Mouse (Mus musculus) heart, embryonic 11.5 days (tissue): ENCODE results near the gene Kirrel3. TPM values are rescaled to one million over a fixed set of nuclear protein-coding genes. Genes with fewer than 3 reads are reported as not detected.

ENCODE experiments used
- ATAC-seq: fragments of 200-750 bp; cut with Nextera tagmentation; replicated peaks from 2 replicates; pipeline ENCODE4 v1.8.0; 2017; ENCODE audit warnings: moderate library complexity; ENCODE audit not compliant: insufficient number of reproducible peaks, low FRiP score, low TSS enrichment
- H3K27ac ChIP-seq: fragments of 300-500 bp; sonication (generic); 2 replicates; pipeline ENCODE4 v1.5.1; 2014; ENCODE audit warnings: mild to moderate bottlenecking, low read depth, low read length
- H3K27me3 ChIP-seq: fragments of 300-500 bp; sonication (generic); 2 replicates; pipeline ENCODE4 v1.6.1; 2014; ENCODE audit warnings: mild to moderate bottlenecking, low read length, mixed read lengths; ENCODE audit not compliant: control insufficient read depth, insufficient read depth
- H3K36me3 ChIP-seq: fragments of 300-500 bp; sonication (generic); 2 replicates; pipeline ENCODE4 v1.6.1; 2014; ENCODE audit warnings: mild to moderate bottlenecking, low read length, moderate library complexity, mixed read lengths; ENCODE audit not compliant: control insufficient read depth, insufficient read depth
- H3K4me1 ChIP-seq: fragments of 300-500 bp; sonication (generic); 2 replicates; pipeline ENCODE4 v1.6.1; 2014; ENCODE audit warnings: low read length; ENCODE audit not compliant: control insufficient read depth, insufficient read depth
- H3K4me2 ChIP-seq: fragments of 300-500 bp; sonication (generic); 2 replicates; pipeline ENCODE4 v1.6.1; 2014; ENCODE audit warnings: mild to moderate bottlenecking, moderate library complexity
- H3K4me3 ChIP-seq: fragments of 300-500 bp; sonication (generic); 2 replicates; pipeline ENCODE4 v1.5.1; 2014; ENCODE audit warnings: low read depth, low read length
- H3K9ac ChIP-seq: fragments of 300-500 bp; sonication (generic); 2 replicates; pipeline ENCODE4 v1.6.1; 2014; ENCODE audit warnings: mild to moderate bottlenecking, low read depth, low read length, moderate library complexity
- H3K9me3 ChIP-seq: fragments of 300-500 bp; sonication (generic); replicated peaks from 2 replicates; pipeline ENCODE4 v1.6.1; 2016; ENCODE audit warnings: low read length; ENCODE audit not compliant: control insufficient read depth
- WGBS: fragments of 180-500 bp; shearing (Covaris S2); extraction: QIAGEN DNeasy Blood & Tissue Kit; methylation state at CpG from one replicate; pipeline ENCODE4 v1.1.7; 2014; ENCODE audit not compliant: insufficient replicate concordance; 5-methylcytosine and 5-hydroxymethylcytosine counted together
- polyA plus RNA-seq: library from polyadenylated mRNA; unstranded; fragments of >200 nt; fragmentation: Nextera tagmentation; extraction: Ambion mirVana; gene quantifications from 2 replicates; pipeline ENCODE4 v1.2.1, GENCODE M21; 2014

The Kirrel3 gene
- polyA plus RNA-seq, 1 experiment from 2014 or later: 1.0 TPM

- H3K36me3 ChIP-seq: peaks cover 5% of the 10 kb centered on the region; the same call in 1 of the 2 replicates
- 80% methylated on average over 6 of the region's 6 CpGs for WGBS
- H3K4me3 ChIP-seq: no peak overlapping the region
- peaks cover 8% of the 10 kb centered on the region for H3K27me3 ChIP-seq
- no peak overlapping the region for H3K4me2 ChIP-seq
- ATAC-seq: no peak
- H3K4me1 ChIP-seq: peaks cover 12% of the 10 kb centered on the region
- H3K9ac ChIP-seq: no peak overlapping the region
- no peaks in the 10 kb centered on the region for H3K9me3 ChIP-seq
- no peak overlapping the region for H3K27ac ChIP-seq
These were observed 565.2 kb downstream of the Kirrel3 start for GRCm38 (mm10) chr9:35050701-35051454.

- Histone ChIP-seq H3K4me3 (no peak overlapping the region), H3K4me1 (peaks cover 9% of the 10 kb centered on the region; the same call in 1 of the 2 replicates), H3K9ac (no peak overlapping the region), H3K27me3 (peaks cover 8% of the 10 kb centered on the region), H3K27ac (no peak overlapping the region), H3K9me3 (no peaks in the 10 kb centered on the region), H3K4me2 (no peak overlapping the region), H3K36me3 (peaks cover 5% of the 10 kb centered on the region; the same call in 1 of the 2 replicates)
- ATAC-seq: no peak
- 55% methylated on average over 4 of the region's 4 CpGs for WGBS
These were observed 566.0 kb downstream of the Kirrel3 start for GRCm38 (mm10) chr9:35051666-35052065.

DNA sequence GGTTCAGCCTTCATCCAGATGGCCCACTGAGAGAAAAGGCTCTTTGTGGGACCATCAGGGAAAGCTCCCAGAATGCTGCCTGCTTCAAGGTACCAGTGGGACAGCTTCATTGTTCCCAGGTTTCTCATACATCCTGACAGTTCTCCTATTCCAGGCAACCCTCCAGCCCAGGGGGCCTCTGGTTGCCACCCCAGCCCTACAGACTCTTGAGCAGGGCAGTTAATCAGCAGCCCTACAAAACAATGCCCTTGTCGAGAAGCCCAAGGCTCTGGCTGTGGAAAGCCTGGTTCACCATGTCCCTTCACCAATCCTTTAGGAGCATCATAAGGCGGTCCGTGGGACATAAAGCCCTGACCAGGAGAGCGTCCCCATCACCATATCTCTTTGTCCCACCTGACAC, 567.0 kb downstream of the Kirrel3 start:
- H3K36me3 ChIP-seq: no peaks in the 10 kb centered on the region; the same call in 1 of the 2 replicates
- no peak overlapping the region for H3K4me2 ChIP-seq
- no peak overlapping the region for H3K4me3 ChIP-seq
- peaks cover 9% of the 10 kb centered on the region; the same call in 1 of the 2 replicates for H3K4me1 ChIP-seq
- no peak for ATAC-seq
- no peak overlapping the region for H3K9ac ChIP-seq
- WGBS: 87% methylated on average over 4 of the region's 4 CpGs
- no peak overlapping the region for H3K27ac ChIP-seq
- H3K27me3 ChIP-seq: peaks cover 8% of the 10 kb centered on the region
- no peaks in the 10 kb centered on the region for H3K9me3 ChIP-seq

DNA sequence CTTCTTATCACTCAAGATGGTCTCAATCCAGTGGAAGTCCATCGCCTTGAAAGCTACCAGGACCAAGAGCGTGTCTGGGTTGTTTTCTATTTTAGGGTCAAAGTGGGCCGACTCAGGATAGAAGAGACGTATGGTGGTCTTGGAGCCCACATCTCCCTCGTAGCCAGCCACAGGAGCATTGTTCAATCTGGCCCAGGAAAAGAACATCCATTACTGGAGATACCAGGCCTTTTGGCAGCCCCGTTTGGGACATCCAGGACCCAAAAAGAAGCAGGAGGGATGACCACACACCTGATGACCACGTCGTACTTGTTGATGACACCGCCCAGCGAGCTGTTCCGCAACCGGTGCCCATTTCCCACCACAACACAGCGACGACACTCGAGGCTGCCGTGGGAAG, 567.4 kb downstream of the Kirrel3 start:
- H3K9ac ChIP-seq: no peak overlapping the region
- H3K27ac ChIP-seq: no peak overlapping the region
- peaks cover 8% of the 10 kb centered on the region for H3K27me3 ChIP-seq
- no peaks in the 10 kb centered on the region; the same call in 1 of the 2 replicates for H3K36me3 ChIP-seq
- WGBS: 87% methylated on average over 16 of the region's 16 CpGs
- H3K4me1 ChIP-seq: peaks cover 9% of the 10 kb centered on the region; the same call in 1 of the 2 replicates
- no peaks in the 10 kb centered on the region for H3K9me3 ChIP-seq
- no peak for ATAC-seq
- H3K4me3 ChIP-seq: no peak overlapping the region
- H3K4me2 ChIP-seq: no peak overlapping the region

DNA sequence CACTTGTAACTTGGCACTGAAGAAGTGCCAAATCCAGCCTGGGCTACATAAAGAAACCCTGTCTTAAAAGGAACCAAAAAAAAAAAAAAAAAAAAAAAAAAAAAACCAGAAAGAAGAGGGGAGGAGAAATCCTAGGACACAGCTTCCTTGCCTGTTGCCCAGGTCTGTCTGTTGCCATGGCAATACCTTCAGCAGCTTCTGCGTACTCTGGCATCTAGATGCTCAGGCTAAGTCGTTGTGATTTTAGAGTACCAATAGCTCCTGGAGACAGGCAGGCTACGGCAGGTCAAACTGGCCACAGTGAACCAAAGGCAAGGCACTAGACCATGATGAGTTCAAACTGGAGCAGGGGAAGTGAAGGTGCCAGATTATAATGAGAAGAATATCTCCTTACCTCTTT, 568.0 kb downstream of the Kirrel3 start:
- ATAC-seq: no peak
- no peaks in the 10 kb centered on the region for H3K9me3 ChIP-seq
- no peak overlapping the region for H3K27ac ChIP-seq
- peaks cover 8% of the 10 kb centered on the region for H3K27me3 ChIP-seq
- WGBS: 87% methylated on average over 3 of the region's 3 CpGs
- no peak overlapping the region for H3K4me3 ChIP-seq
- H3K36me3 ChIP-seq: no peaks in the 10 kb centered on the region; the same call in 1 of the 2 replicates
- peaks cover 9% of the 10 kb centered on the region; the same call in 1 of the 2 replicates for H3K4me1 ChIP-seq
- H3K4me2 ChIP-seq: no peak overlapping the region
- no peak overlapping the region for H3K9ac ChIP-seq

GRCm38 (mm10) chr9:35055528-35056330, 570.0 kb downstream of the Kirrel3 start:
- Histone ChIP-seq H3K27ac (no peak overlapping the region), H3K9me3 (no peaks in the 10 kb centered on the region), H3K9ac (no peak overlapping the region), H3K4me2 (no peak overlapping the region), H3K27me3 (peaks cover 8% of the 10 kb centered on the region), H3K36me3 (no peaks in the 10 kb centered on the region; the same call in 1 of the 2 replicates), H3K4me3 (no peak overlapping the region), H3K4me1 (peaks cover 9% of the 10 kb centered on the region; the same call in 1 of the 2 replicates)
- no peak for ATAC-seq
- 84% methylated on average over 11 of the region's 11 CpGs for WGBS

DNA sequence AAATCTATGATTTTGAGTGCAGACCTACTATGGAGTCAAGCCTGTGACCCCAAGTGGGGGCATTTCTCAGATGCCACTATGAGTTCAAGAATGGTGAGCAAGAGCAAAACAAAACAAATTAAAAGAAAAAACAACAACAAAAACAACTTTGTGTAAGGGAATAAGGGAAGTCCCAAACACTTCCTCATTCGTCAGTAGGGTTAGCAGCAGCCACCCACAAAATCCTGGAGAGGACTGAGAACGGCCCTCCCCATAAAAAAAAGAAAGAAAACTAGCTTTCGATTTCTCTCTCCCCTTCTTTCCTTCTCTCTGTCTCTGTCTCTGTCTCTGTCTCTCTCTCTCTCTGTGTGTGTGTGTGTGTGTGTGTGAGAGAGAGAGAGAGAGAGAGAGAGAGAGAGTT, 570.9 kb downstream of the Kirrel3 start:
- no peak for ATAC-seq
- H3K9ac ChIP-seq: no peak overlapping the region
- 82% methylated on average over 3 of the region's 3 CpGs for WGBS

DNA sequence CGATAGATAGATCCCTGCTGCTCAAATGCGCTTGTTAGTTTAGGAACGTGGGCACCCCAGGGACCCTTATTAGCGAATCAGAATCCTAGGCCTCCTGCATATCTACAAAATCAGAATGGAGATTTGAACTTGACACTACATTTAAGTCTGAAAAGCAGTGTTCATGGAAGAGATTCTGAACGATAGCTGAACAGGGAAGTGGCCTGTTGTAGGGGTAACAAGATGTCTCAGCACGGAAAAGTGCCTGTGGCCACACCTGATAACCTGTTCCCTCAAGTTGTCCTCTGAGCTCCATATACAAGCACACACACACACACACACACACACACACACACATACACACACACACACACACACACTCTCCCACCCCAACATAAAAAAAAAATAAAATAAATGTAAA, 571.9 kb downstream of the Kirrel3 start:
- peaks cover 8% of the 10 kb centered on the region for H3K27me3 ChIP-seq
- no peak overlapping the region for H3K4me2 ChIP-seq
- no peak for ATAC-seq
- no peak overlapping the region for H3K9ac ChIP-seq
- WGBS: 84% methylated on average over 6 of the region's 6 CpGs
- no peak overlapping the region for H3K4me3 ChIP-seq
- peaks cover 7% of the 10 kb centered on the region; the same call in 1 of the 2 replicates for H3K4me1 ChIP-seq
- no peaks in the 10 kb centered on the region; the same call in 1 of the 2 replicates for H3K36me3 ChIP-seq
- H3K27ac ChIP-seq: no peak overlapping the region
- H3K9me3 ChIP-seq: no peaks in the 10 kb centered on the region

More for the DNA sequence above, 570.9 kb downstream of the Kirrel3 start:
- H3K4me2 ChIP-seq: no peak overlapping the region
- no peaks in the 10 kb centered on the region; the same call in 1 of the 2 replicates for H3K36me3 ChIP-seq
- peaks cover 13% of the 10 kb centered on the region; the same call in 1 of the 2 replicates for H3K4me1 ChIP-seq
- H3K9me3 ChIP-seq: no peaks in the 10 kb centered on the region
- no peak overlapping the region for H3K4me3 ChIP-seq
- peaks cover 8% of the 10 kb centered on the region for H3K27me3 ChIP-seq
- H3K27ac ChIP-seq: no peak overlapping the region
